ENCODE assay signal across 27 mouse cellular contexts in the genomic region with DNA sequence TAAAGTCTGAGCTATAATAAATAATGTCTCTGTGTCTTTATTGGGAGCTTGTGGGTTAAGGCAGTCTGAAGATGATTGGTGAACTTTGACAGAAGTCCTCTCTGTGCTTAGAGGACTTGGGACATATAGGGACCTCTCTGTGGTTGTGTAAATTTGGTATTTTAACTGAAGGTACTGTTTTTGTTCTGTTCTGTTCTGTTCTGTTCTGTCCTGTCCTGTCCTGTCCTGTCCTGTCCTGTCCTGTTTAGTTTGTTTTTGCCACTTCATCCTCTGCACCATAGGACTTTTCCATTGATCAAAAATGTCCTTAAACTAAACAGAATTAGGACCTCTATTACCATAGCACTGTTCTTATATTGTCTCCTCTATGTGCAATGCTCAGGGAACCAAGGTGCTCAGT. TPM values are rescaled to one million over a fixed set of nuclear protein-coding genes. Genes with fewer than 3 reads are reported as not detected.
"Had no signal": no experiment of that assay in that cellular context is flagged by ENCODE, and none has a peak within 500 bp of the region (broad histone marks: within the 10 kb centered on the region; RNA-seq: fewer than 3 reads in every experiment).

No protein-coding gene starts in this region.

- H3K9ac ChIP-seq: embryonic facial prominence, embryonic 12.5 days; embryonic facial prominence, embryonic 13.5 days; embryonic facial prominence, embryonic 15.5 days; forebrain, embryonic 12.5 days; forebrain, embryonic 13.5 days; forebrain, embryonic 15.5 days; forebrain, postnatal 0 days had no signal

- DNase-seq: cerebellum, adult 8-10 months; cerebellum, adult 9-10 months; cerebellum, adult 9-11 months; cerebellum, postnatal 10 days; cerebellum, postnatal 14 days; cerebellum, postnatal 25 days; cerebellum, postnatal 36 days; embryo, embryonic 11 days; gastrocnemius, adult 2 months; gastrocnemius, postnatal 10 days; gastrocnemius, postnatal 14 days; gastrocnemius, postnatal 25 days; gastrocnemius, postnatal 36 days; heart, adult 18-20 months; heart, adult 2 months had no signal

- H3K27ac ChIP-seq: embryonic facial prominence, embryonic 10.5 days; embryonic facial prominence, embryonic 12.5 days; embryonic facial prominence, embryonic 13.5 days; embryonic facial prominence, embryonic 15.5 days; forebrain, embryonic 10.5 days; forebrain, embryonic 12.5 days; forebrain, embryonic 13.5 days; forebrain, embryonic 15.5 days; gastrocnemius, adult 2 months; heart, adult 2 months had no signal

- H3K4me1 ChIP-seq: embryonic facial prominence, embryonic 10.5 days; embryonic facial prominence, embryonic 12.5 days; embryonic facial prominence, embryonic 13.5 days; embryonic facial prominence, embryonic 15.5 days; forebrain, embryonic 10.5 days; forebrain, embryonic 12.5 days; forebrain, embryonic 13.5 days; forebrain, embryonic 15.5 days had no signal

- ATAC-seq: forebrain, embryonic 13.5 days; forebrain, embryonic 14.5 days; forebrain, embryonic 15.5 days; forebrain, embryonic 16.5 days; forebrain, postnatal 0 days had no signal

- H3K4me3 ChIP-seq: embryonic facial prominence, embryonic 10.5 days; embryonic facial prominence, embryonic 12.5 days; embryonic facial prominence, embryonic 13.5 days; embryonic facial prominence, embryonic 15.5 days; erythroblast, embryonic 14.5 days; forebrain, embryonic 10.5 days; forebrain, embryonic 12.5 days; forebrain, embryonic 13.5 days; forebrain, embryonic 15.5 days; gastrocnemius, adult 2 months; heart, adult 2 months had no signal

- H3K9me3 ChIP-seq: embryonic facial prominence, embryonic 10.5 days; embryonic facial prominence, embryonic 12.5 days; embryonic facial prominence, embryonic 13.5 days; embryonic facial prominence, embryonic 15.5 days; forebrain, embryonic 10.5 days; forebrain, embryonic 12.5 days; forebrain, embryonic 13.5 days; forebrain, embryonic 15.5 days had no signal

- H3K4me2 ChIP-seq: embryonic facial prominence, embryonic 12.5 days; embryonic facial prominence, embryonic 13.5 days; embryonic facial prominence, embryonic 15.5 days; forebrain, embryonic 12.5 days; forebrain, embryonic 13.5 days; forebrain, embryonic 15.5 days had no signal

- H3K27me3 ChIP-seq: embryonic facial prominence, embryonic 12.5 days; embryonic facial prominence, embryonic 13.5 days; embryonic facial prominence, embryonic 15.5 days; forebrain, embryonic 15.5 days had no signal

- H3K36me3 ChIP-seq: embryonic facial prominence, embryonic 10.5 days; embryonic facial prominence, embryonic 12.5 days; embryonic facial prominence, embryonic 13.5 days; embryonic facial prominence, embryonic 15.5 days; forebrain, embryonic 10.5 days; forebrain, embryonic 12.5 days; forebrain, embryonic 15.5 days had no signal

RNA-seq across cellular contexts. Expression of a gene that starts 24.6 kb away (rescaled TPM):
- polyA plus RNA-seq: erythroblast, embryonic 14.5 days had no signal
